Mouse (Mus musculus): Measurements from ENCODE around the gene Neo1.

DNA sequence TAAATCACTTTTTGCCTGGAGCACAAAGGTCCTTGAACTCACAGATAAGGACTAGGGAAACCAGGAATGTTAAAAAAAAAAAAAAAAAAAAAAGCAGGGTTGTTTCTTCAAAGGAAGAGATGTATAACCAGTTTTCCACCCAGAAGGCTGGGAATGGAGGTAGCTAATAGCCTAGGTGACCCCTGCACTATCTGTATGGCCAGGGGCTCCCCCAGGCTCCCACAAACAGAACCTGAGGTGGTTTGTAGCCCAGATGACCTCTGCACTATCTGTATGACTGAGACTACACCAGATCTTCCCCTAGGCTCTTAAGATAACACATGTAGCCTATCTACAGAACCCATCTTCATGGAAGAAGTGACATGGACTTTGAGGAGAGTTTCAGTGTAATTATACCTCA, 5.6 kb upstream of the Neo1 start:
- no peak for TF ChIP-seq POLR2A (IDR thresholded peaks at IDR 0.05; ENCODE audit: borderline replicate concordance, control insufficient read depth, low read depth, low read length)
- TF ChIP-seq CTCF (IDR thresholded peaks at IDR 0.05; ENCODE audit: control insufficient read depth, insufficient read depth, low read length) = no peak
